Mouse (Mus musculus): ENCODE measurements at regions not wholly inside any gene's neighbourhood (a gene's known extent, or its start where the extent isn't known, plus 50 kb on each side); places are given as distances from the start of the nearest gene placed in this dataset.

DNA sequence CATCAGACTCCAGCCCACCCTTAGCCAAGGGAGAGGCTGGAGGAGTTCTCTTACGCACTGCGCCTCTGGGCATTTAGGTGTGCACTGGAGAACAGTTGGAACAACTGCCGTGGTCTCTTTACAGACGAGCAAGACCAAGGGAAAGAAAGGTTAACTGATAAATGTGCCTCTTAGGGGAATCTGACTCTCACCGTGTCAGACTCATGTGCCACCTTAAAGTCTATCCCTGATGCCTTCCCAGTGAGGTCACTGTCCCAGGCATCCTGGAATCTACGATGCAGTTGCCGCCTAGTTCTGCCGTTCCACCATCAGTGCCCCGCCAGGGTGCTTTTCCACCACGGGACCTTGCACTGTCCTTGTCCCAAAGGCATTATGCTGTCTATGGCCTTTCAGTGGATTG, 339.7 kb upstream of the Adgrl2 start:
- TF ChIP-seq CTCF (IDR thresholded peaks at IDR 0.05; ENCODE audit: low read depth) (no peak), EP300 (optimal IDR thresholded peaks at IDR 0.05) (no peak)
